Mouse (Mus musculus) heart, adult 2 months (tissue): Measurements from ENCODE around the gene Nsd1. TPM values are rescaled to one million over a fixed set of nuclear protein-coding genes. Genes with fewer than 3 reads are reported as not detected.

ENCODE experiments used
- DNase-seq, 2 experiments: peaks; one replicate each; pipeline ENCODE4 v3.0.0; 2021
- H3K27ac ChIP-seq: fragments of 200-600 bp; 2 replicates; pipeline ENCODE4 v1.8.1; 2022
- H3K27me3 ChIP-seq: fragments of 200-500 bp; 2 replicates; pipeline ENCODE4 v1.6.1; 2012; ENCODE audit warnings: mild to moderate bottlenecking, low read length, inconsistent platforms, mixed read lengths; ENCODE audit not compliant: control insufficient read depth, insufficient read depth
- H3K36me3 ChIP-seq: fragments of 200-500 bp; 2 replicates; pipeline ENCODE4 v1.6.1; 2012; ENCODE audit warnings: low read length, inconsistent platforms; ENCODE audit not compliant: control insufficient read depth, insufficient read depth
- H3K4me1 ChIP-seq: fragments of 200-500 bp; 2 replicates; pipeline ENCODE4 v1.6.1; 2011; ENCODE audit warnings: low read length; ENCODE audit not compliant: control insufficient read depth, insufficient read depth
- H3K4me3 ChIP-seq: fragments of 200-600 bp; 2 replicates; pipeline ENCODE4 v1.8.1; 2022
- H3K79me2 ChIP-seq: fragments of 200-500 bp; replicated peaks from 2 replicates; pipeline ENCODE4 v1.6.1; 2012; ENCODE audit warnings: mild to moderate bottlenecking, inconsistent platforms, low read length, moderate library complexity, mixed read lengths; ENCODE audit not compliant: control insufficient read depth, insufficient read depth
- H3K9ac ChIP-seq: fragments of 200-500 bp; 2 replicates; pipeline ENCODE4 v1.6.1; 2012; ENCODE audit warnings: low read depth, mild to moderate bottlenecking, control low read depth, inconsistent platforms, low read length, mixed read lengths
- CTCF ChIP-seq: fragments of 200-600 bp; IDR thresholded peaks from 2 replicates; pipeline ENCODE4 v1.8.1; 2022; ENCODE audit warnings: antibody characterized with exemption, mild to moderate bottlenecking, moderate library complexity
- EP300 ChIP-seq: fragments of 200-500 bp; IDR thresholded peaks from 2 replicates; pipeline ENCODE4 v1.6.1; 2011; ENCODE audit warnings: low read depth, low read length, control low read depth; ENCODE audit not compliant: insufficient read depth
- POLR2A ChIP-seq: fragments of 200-500 bp; IDR thresholded peaks from 2 replicates; pipeline ENCODE4 v1.6.1; 2011; ENCODE audit warnings: mild to moderate bottlenecking, low read depth, low read length, control low read depth; ENCODE audit not compliant: insufficient read depth
- WGBS: fragments of 180-500 bp; shearing (Covaris S2); methylation state at CpG from one replicate; pipeline ENCODE4 v1.1.7; 2018; 5-methylcytosine and 5-hydroxymethylcytosine counted together
- intact Hi-C: fragments of 180-260 bp; cut with DNase I; formaldehyde crosslinking; loops from one replicate; pipeline ENCODE4 v1.15.1; 2025
- long read RNA-seq: library from polyadenylated mRNA; stranded (forward); transcript quantifications from one replicate; pipeline ENCODE4 v2.0.0, GENCODE M21; 2021
- polyA plus RNA-seq: library from polyadenylated mRNA; depleted of rRNA; stranded (reverse); fragments of >200 nt; gene quantifications from 2 replicates; pipeline ENCODE4 v1.2.3, GENCODE M21; 2012; rRNA removed
- total RNA-seq, 2 experiments: library from RNA; stranded (reverse); gene quantifications; 2 replicates each; pipeline ENCODE4 v1.2.3; 2021

Gene Nsd1
- total RNA-seq: 10 to 100 TPM; 52.5 to 55.8 TPM
- 11.0 and 18.4 TPM in 2 replicates for polyA plus RNA-seq
- long read RNA-seq, partial matches to known transcripts: 12 of 23 reads
- long read RNA-seq, other reads (novel, unspliced or antisense): 11 of 23 reads

- peak within 1 kb of the TSS; percentile 60 for H3K4me3 ChIP-seq
- whole genome bisulfite sequencing: 58% methylated on average over 31 of the region's 31 CpGs
- no peak for TF ChIP-seq EP300
- no peak for TF ChIP-seq POLR2A
- TF ChIP-seq CTCF: no peak
- H3K4me1 ChIP-seq: peaks cover 15% of the 10 kb centered on the region
- H3K79me2 ChIP-seq: no peaks in the 10 kb centered on the region
- intact Hi-C loops: loop anchor here (2.0 to 5.0 kb wide), 2 partner anchors 19 to 113 kb away; partner anchors contain the start of genes Prelid1 and Rab24
- no peaks in the 10 kb centered on the region for H3K27me3 ChIP-seq
- H3K36me3 ChIP-seq: peaks cover 17% of the 10 kb centered on the region
- H3K9ac ChIP-seq: peak within 1 kb of the TSS; percentile 99
- H3K27ac ChIP-seq: peak within 1 kb of the TSS; percentile 98
- DNase-seq: no peak
Measured at GRCm38 (mm10) chr13:55209649-55210192, at the start of gene Nsd1. Gene Nsd1, plus strand, starts transcription at chr13:55209782.

GRCm38 (mm10) chr13:55162365-55162764 lies 47.2 kb upstream of the Nsd1 start:
- H3K4me3 ChIP-seq: no peak overlapping the region
- 65% methylated on average over 7 of the region's 7 CpGs for WGBS
- H3K27ac ChIP-seq: no peak overlapping the region
- DNase-seq: no peak
- H3K4me1 ChIP-seq: no peaks in the 10 kb centered on the region
- H3K79me2 ChIP-seq: no peaks in the 10 kb centered on the region
- H3K27me3 ChIP-seq: no peaks in the 10 kb centered on the region
- no peak overlapping the region for H3K9ac ChIP-seq
- TF ChIP-seq CTCF: no peak
- no peak for TF ChIP-seq POLR2A
- TF ChIP-seq EP300: no peak
- no peaks in the 10 kb centered on the region for H3K36me3 ChIP-seq
- intact Hi-C loops: no loop called here

DNA sequence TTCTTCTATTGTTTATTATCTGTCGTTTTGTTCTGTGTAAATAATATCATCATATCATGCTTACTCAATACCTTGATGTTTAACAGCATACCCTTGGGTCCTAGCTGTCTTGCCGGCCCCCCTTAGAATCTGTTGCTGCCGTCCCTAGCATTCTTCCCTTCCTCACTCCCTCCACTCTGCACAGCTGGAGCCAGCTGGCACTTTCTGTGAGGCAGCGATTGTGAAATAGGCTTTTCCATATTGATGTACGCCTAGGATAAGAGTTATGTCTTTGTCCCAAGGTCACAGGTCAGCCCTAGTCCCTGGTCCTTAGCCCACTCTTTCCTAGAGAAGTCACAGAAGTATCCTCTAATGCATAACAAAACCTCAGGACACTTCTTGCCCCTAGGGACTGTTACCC lies 46.0 kb upstream of the Nsd1 start:
- Histone ChIP-seq H3K27ac (no peak overlapping the region), H3K4me1 (no peaks in the 10 kb centered on the region), H3K27me3 (no peaks in the 10 kb centered on the region), H3K9ac (no peak overlapping the region), H3K4me3 (no peak overlapping the region), H3K36me3 (no peaks in the 10 kb centered on the region), H3K79me2 (no peaks in the 10 kb centered on the region)
- intact Hi-C loops: no loop called here
- DNase-seq: no peak
- WGBS: 54% methylated on average over 5 of the region's 5 CpGs
- no peak for TF ChIP-seq EP300
- no peak for TF ChIP-seq CTCF
- no peak for TF ChIP-seq POLR2A

GRCm38 (mm10) chr13:55165831-55166339 lies 43.7 kb upstream of the Nsd1 start:
- WGBS: 87% methylated on average over 16 of the region's 16 CpGs
- TF ChIP-seq CTCF (no peak), POLR2A (no peak), EP300 (no peak)
- DNase-seq: no peak
- no peaks in the 10 kb centered on the region for H3K27me3 ChIP-seq
- H3K27ac ChIP-seq: no peak overlapping the region
- no peak overlapping the region for H3K4me3 ChIP-seq
- no peak overlapping the region for H3K9ac ChIP-seq
- intact Hi-C loops: no loop called here
- no peaks in the 10 kb centered on the region for H3K79me2 ChIP-seq
- no peaks in the 10 kb centered on the region for H3K36me3 ChIP-seq
- no peaks in the 10 kb centered on the region for H3K4me1 ChIP-seq

DNA sequence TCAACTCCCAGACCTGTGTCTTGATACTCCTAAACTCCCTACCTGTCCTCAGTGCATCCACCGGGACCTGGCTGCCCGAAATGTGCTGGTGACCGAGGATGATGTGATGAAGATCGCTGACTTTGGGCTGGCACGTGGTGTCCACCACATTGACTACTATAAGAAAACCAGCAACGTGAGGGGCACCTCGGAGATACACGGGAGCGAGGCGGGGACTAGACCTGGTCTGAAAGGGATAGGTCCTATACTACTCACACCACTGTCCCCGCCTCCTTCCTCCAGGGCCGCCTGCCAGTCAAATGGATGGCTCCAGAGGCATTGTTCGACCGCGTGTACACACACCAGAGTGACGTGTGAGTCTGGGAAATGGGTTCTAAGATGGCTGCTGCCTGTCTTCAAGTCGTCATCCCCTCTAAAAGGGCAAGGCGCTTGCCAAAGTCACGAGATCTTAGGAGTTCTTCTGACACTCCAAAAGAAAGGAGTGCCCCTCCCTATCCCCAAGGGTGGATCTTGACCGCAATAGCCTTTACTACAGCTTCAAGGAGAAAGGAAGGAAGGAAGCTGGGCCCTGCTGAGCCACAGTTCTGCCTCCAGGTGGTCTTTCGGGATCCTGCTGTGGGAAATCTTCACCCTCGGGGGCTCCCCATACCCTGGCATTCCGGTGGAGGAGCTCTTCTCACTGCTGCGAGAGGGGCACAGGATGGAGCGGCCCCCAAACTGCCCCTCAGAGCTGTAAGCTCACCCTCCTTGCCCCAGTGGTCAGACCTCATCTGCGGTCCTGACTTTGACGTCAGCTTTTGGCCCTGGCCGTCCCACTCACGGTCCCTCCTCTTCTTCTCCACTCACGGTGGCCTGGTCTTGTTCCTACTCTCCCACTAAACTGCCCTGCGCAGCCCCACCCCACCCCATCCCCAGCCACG lies 42.5 kb upstream of the Nsd1 start:
- Histone ChIP-seq H3K36me3 (no peaks in the 10 kb centered on the region), H3K4me1 (peaks cover 5% of the 10 kb centered on the region), H3K27ac (no peak overlapping the region), H3K4me3 (no peak overlapping the region), H3K9ac (no peak overlapping the region), H3K79me2 (no peaks in the 10 kb centered on the region), H3K27me3 (no peaks in the 10 kb centered on the region)
- no peak for DNase-seq
- intact Hi-C loops: no loop called here
- WGBS: 86% methylated on average over 32 of the region's 32 CpGs
- TF ChIP-seq EP300 (no peak), CTCF (no peak), POLR2A (no peak)
